Mouse (Mus musculus) G1E (cell line): ENCODE measurements around the gene Uox. TPM values are rescaled to one million over a fixed set of nuclear protein-coding genes. Genes with fewer than 3 reads are reported as not detected.

Source experiments
- ATAC-seq: 2 replicates; pipeline ENCODE4 v1.8.0; 2016; ENCODE audit warnings: mild to moderate bottlenecking; ENCODE audit not compliant: insufficient number of reproducible peaks, poor library complexity, low FRiP score, severe bottlenecking; ENCODE audit errors: extremely low read depth
- DNase-seq: peaks from one replicate; pipeline ENCODE4 v3.0.0; 2012; ENCODE audit warnings: low spot score
- H3K27me3 ChIP-seq: 2 replicates; pipeline ENCODE4 v1.6.1; 2012; ENCODE audit warnings: mild to moderate bottlenecking, low read length, inconsistent platforms; ENCODE audit not compliant: insufficient read depth
- H3K36me3 ChIP-seq: replicated peaks from 2 replicates; pipeline ENCODE3; 2012; ENCODE audit warnings: mild to moderate bottlenecking, inconsistent platforms
- H3K4me1 ChIP-seq: 2 replicates; pipeline ENCODE4 v1.6.1; 2012; ENCODE audit warnings: low read depth, low read length, inconsistent platforms, mixed read lengths; ENCODE audit not compliant: insufficient read depth
- H3K4me3 ChIP-seq: 2 replicates; pipeline ENCODE4 v1.5.1; 2012; ENCODE audit warnings: low read depth, mild to moderate bottlenecking, inconsistent platforms, low read length, moderate library complexity, mixed read lengths
- H3K9me3 ChIP-seq: replicated peaks from 2 replicates; pipeline ENCODE4 v1.6.1; 2012; ENCODE audit warnings: inconsistent platforms
- CTCF ChIP-seq: IDR thresholded peaks from 2 replicates; pipeline ENCODE4 v1.5.1; 2012; ENCODE audit warnings: low read depth, low read length, inconsistent platforms, mixed read lengths
- GATA1 ChIP-seq: IDR thresholded peaks from 2 replicates; pipeline ENCODE4 v1.6.1; 2012; ENCODE audit warnings: borderline replicate concordance, low read length, inconsistent platforms, mixed read lengths
- GATA2 ChIP-seq: IDR thresholded peaks from 2 replicates; pipeline ENCODE4 v1.6.1; 2012; ENCODE audit warnings: low read depth, low read length, inconsistent platforms, borderline replicate concordance
- POLR2AphosphoS5 ChIP-seq: IDR thresholded peaks from 2 replicates; pipeline ENCODE4 v1.6.1; 2012; ENCODE audit warnings: low read depth, low read length, inconsistent platforms; ENCODE audit not compliant: insufficient replicate concordance
- TAL1 ChIP-seq: conservative IDR thresholded peaks from 2 replicates; pipeline ENCODE4 v1.6.1; 2012; ENCODE audit warnings: low read depth, low read length, inconsistent platforms, mixed read lengths
- polyA plus RNA-seq: library from polyadenylated mRNA; stranded (reverse); fragments of >175 nt; gene quantifications from 2 replicates; pipeline ENCODE4 v1.2.3, GENCODE M21; 2012
- total RNA-seq, 2 experiments: library from RNA; stranded (forward) in 1 of 2; stranded (reverse) in 1 of 2; fragments of 200-1000 nt in 1 of 2; fragments of >200 nt in 1 of 2; fragmentation: Nextera tagmentation in 1 of 2; gene quantifications; 2 replicates each; pipeline ENCODE4 v1.2.3; 2014 to 2017

Uox gene
- total and polyA plus RNA-seq, 3 experiments = 0.22 TPM; not detected in 2

GRCm38 (mm10) chr3:146567366-146567765 lies 2.9 kb upstream of the Uox start:
- ATAC-seq (no peak), DNase-seq (no peak)
- no peak overlapping the region for H3K4me3 ChIP-seq
- H3K27me3 ChIP-seq = peaks cover 3% of the 10 kb centered on the region; the same call in 1 of the 2 replicates
- no peaks in the 10 kb centered on the region for H3K9me3 ChIP-seq
- TF ChIP-seq CTCF (no peak), TAL1 (no peak), GATA2 (no peak), GATA1 (no peak), POLR2AphosphoS5 (no peak)
- no peaks in the 10 kb centered on the region for H3K36me3 ChIP-seq
- peaks cover 11% of the 10 kb centered on the region for H3K4me1 ChIP-seq

DNA sequence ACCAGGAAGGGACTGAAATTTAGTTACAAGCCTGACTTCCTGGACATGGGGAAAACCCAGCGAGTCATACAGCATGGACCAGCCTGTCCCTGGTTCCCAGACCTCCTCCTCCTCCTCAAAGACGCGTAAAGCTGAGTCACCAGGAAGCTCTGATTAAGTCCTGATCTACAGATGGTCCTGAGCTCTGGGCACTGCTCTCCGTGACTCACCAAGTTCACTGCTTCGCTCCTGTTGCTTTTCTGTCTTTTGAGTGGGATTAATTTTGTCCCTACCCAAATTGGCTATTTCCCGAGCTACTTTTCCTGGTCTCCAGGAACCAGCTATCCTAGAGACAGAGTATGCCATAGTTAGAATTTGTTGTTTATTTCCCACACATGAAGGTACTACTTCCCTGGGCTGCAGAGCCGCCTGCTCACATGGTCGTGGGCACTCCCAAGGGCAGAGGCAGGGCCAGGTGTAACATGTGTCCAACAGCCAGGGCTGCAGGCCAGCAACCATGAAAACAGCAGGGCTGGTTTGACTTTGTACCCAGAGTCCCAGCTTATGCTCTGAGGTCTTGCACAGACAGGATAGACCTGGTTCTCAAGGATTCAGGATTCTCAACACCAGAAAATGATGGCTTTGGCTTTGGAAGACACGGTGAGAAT lies 2.2 kb upstream of the Uox start:
- H3K27me3 ChIP-seq = peaks cover 3% of the 10 kb centered on the region; the same call in 1 of the 2 replicates
- TF ChIP-seq GATA1 (no peak), TAL1 (no peak), CTCF (no peak), GATA2 (no peak), POLR2AphosphoS5 (no peak)
- H3K4me1 ChIP-seq = peaks cover 9% of the 10 kb centered on the region
- DNase-seq = no peak
- no peaks in the 10 kb centered on the region for H3K9me3 ChIP-seq
- H3K4me3 ChIP-seq = no peak overlapping the region
- H3K36me3 ChIP-seq = no peaks in the 10 kb centered on the region
- peak; percentile 66 for ATAC-seq

DNA sequence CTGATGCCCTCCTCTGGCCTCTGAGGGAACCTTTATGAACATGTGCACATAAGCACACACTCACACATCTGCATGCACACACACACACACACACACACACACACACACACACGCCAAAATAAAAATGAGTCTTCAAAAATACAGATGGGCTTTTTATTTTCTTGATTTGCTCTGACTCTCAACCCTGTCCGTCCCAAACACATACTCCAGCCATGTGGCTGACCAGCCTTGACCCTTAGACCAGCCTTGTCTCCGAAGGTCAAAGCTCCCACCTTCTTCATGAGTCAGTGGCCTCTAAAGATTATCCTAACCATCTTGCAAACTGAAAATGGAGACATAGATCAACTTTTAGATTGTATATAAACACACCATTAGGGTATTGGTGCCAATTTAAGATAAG lies 632 bp upstream of the Uox start:
- Histone ChIP-seq H3K4me3 (no peak overlapping the region), H3K36me3 (no peaks in the 10 kb centered on the region), H3K27me3 (peaks cover 3% of the 10 kb centered on the region; the same call in 1 of the 2 replicates), H3K9me3 (no peaks in the 10 kb centered on the region), H3K4me1 (peaks cover 13% of the 10 kb centered on the region)
- no peak for DNase-seq
- ATAC-seq = no peak
- TF ChIP-seq GATA2 (no peak), POLR2AphosphoS5 (no peak), TAL1 (no peak), CTCF (no peak), GATA1 (no peak)

DNA sequence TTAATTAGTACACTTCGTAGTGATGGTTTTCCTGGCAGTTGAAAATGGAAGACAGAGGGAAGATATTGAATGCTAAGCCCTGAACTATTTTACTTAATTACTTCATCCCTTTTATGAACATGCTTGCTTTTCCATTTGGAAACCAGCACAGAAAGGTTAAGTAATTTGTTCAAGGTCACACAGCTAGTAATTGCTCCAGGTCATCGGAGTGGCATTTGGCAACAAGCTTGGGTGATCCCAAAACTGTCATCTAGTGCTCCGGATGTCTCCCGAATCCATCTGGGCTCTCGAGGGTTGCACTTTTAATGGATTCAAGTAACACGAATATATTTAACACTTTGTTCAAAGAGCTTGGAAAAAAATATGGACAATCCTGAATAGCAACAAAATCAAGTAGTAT lies 713 bp downstream of the Uox start:
- Histone ChIP-seq H3K36me3 (no peaks in the 10 kb centered on the region), H3K9me3 (no peaks in the 10 kb centered on the region), H3K4me1 (peaks cover 13% of the 10 kb centered on the region), H3K4me3 (no peak overlapping the region), H3K27me3 (peaks cover 3% of the 10 kb centered on the region; the same call in 1 of the 2 replicates)
- TF ChIP-seq CTCF (no peak), GATA2 (no peak), GATA1 (no peak), TAL1 (no peak), POLR2AphosphoS5 (no peak)
- DNase-seq (no peak), ATAC-seq (no peak)

DNA sequence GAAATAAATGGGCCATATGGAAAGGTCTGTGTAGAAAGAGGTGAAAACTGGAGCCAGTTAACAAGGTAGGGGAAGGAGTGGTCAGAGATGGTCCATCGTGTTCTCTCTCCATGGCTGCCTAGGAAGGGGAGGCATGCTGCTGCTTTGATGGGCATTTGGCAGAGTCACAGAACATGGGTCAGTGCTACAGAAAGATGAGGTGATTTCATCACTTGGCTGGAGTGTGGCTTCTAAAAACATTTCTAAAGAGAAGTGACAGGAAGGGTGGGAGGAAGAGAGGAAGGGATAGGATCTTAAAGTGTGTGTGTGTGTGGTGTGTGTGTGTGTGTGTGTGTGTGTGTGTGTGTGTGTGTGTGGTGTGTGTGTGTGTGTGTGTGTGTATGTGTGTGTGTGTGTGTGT lies 1.1 kb downstream of the Uox start:
- H3K4me1 ChIP-seq = peaks cover 13% of the 10 kb centered on the region
- ATAC-seq (no peak), DNase-seq (no peak)
- H3K27me3 ChIP-seq = peaks cover 7% of the 10 kb centered on the region
- no peaks in the 10 kb centered on the region for H3K9me3 ChIP-seq
- H3K36me3 ChIP-seq = no peaks in the 10 kb centered on the region
- no peak overlapping the region for H3K4me3 ChIP-seq
- TF ChIP-seq TAL1 (no peak), GATA2 (no peak), GATA1 (no peak), POLR2AphosphoS5 (no peak), CTCF (no peak)

GRCm38 (mm10) chr3:146577591-146577990 lies 7.4 kb downstream of the Uox start:
- ATAC-seq (no peak), DNase-seq (no peak)
- Histone ChIP-seq H3K4me1 (peaks cover 6% of the 10 kb centered on the region), H3K4me3 (no peak overlapping the region), H3K9me3 (no peaks in the 10 kb centered on the region), H3K36me3 (no peaks in the 10 kb centered on the region), H3K27me3 (peaks cover 14% of the 10 kb centered on the region)
- TF ChIP-seq GATA2 = no peak
- no peak for TF ChIP-seq GATA1
- TF ChIP-seq CTCF = no peak
- no peak for TF ChIP-seq TAL1
- TF ChIP-seq POLR2AphosphoS5 = no peak
